Mouse (Mus musculus) heart, embryonic 16.5 days (tissue): ENCODE measurements at regions not wholly inside any gene's neighbourhood (a gene's known extent, or its start where the extent isn't known, plus 50 kb on each side); places are given as distances from the start of the nearest gene placed in this dataset.
"Not testable (repeated sequence)": the region's sequence is repeated elsewhere in the genome, so short reads cannot be mapped to it uniquely, and the experiment has no call there.

Experiments
- ATAC-seq: fragments of 200-750 bp; cut with Nextera tagmentation; replicated peaks from 2 replicates; pipeline ENCODE4 v1.8.0; 2017; ENCODE audit warnings: moderate number of reproducible peaks; ENCODE audit not compliant: insufficient read depth, low FRiP score; ENCODE audit errors: extremely low read depth
- H3K27ac ChIP-seq: fragments of 300-500 bp; sonication (generic); 2 replicates; pipeline ENCODE4 v1.5.1; 2014; ENCODE audit warnings: mild to moderate bottlenecking, low read length, control low read depth, moderate library complexity
- H3K27me3 ChIP-seq: fragments of 300-500 bp; sonication (generic); 2 replicates; pipeline ENCODE4 v1.6.1; 2014; ENCODE audit warnings: low read length, mixed read lengths; ENCODE audit not compliant: control insufficient read depth, insufficient read depth
- H3K36me3 ChIP-seq: fragments of 300-500 bp; sonication (generic); 2 replicates; pipeline ENCODE4 v1.6.1; 2014; ENCODE audit not compliant: control insufficient read depth, insufficient read depth
- H3K4me1 ChIP-seq: fragments of 300-500 bp; sonication (generic); 2 replicates; pipeline ENCODE4 v1.6.1; 2014; ENCODE audit warnings: low read length, mixed read lengths; ENCODE audit not compliant: control insufficient read depth, insufficient read depth
- H3K4me2 ChIP-seq: fragments of 300-500 bp; sonication (generic); 2 replicates; pipeline ENCODE4 v1.6.1; 2014; ENCODE audit warnings: low read depth, mild to moderate bottlenecking, control low read depth, low read length
- H3K4me3 ChIP-seq: fragments of 300-500 bp; sonication (generic); 2 replicates; pipeline ENCODE4 v1.5.1; 2014; ENCODE audit warnings: mild to moderate bottlenecking, control low read depth, low read length
- H3K9ac ChIP-seq: fragments of 300-500 bp; sonication (generic); 2 replicates; pipeline ENCODE4 v1.6.1; 2014; ENCODE audit warnings: low read length, control low read depth
- H3K9me3 ChIP-seq: fragments of 300-500 bp; sonication (generic); replicated peaks from 2 replicates; pipeline ENCODE4 v1.6.1; 2016; ENCODE audit warnings: low read length; ENCODE audit not compliant: control insufficient read depth
- WGBS: fragments of 180-500 bp; shearing (Covaris S2); extraction: QIAGEN DNeasy Blood & Tissue Kit; methylation state at CpG from one replicate; pipeline ENCODE4 v1.1.7; 2014; 5-methylcytosine and 5-hydroxymethylcytosine counted together

GRCm38 (mm10) chr10:7309927-7310326 lies 97.9 kb upstream of the Cnksr3 start:
- H3K4me2 ChIP-seq, result no peak overlapping the region
- no peak overlapping the region for H3K4me3 ChIP-seq
- no peak for ATAC-seq
- H3K27ac ChIP-seq, result no peak overlapping the region
- no peak overlapping the region for H3K9ac ChIP-seq
- 90% methylated on average over 3 of the region's 3 CpGs for WGBS
- H3K4me1 ChIP-seq, result no peaks in the 10 kb centered on the region
- H3K27me3 ChIP-seq, result no peaks in the 10 kb centered on the region
- no peaks in the 10 kb centered on the region for H3K36me3 ChIP-seq
- H3K9me3 ChIP-seq, result no peaks in the 10 kb centered on the region

GRCm38 (mm10) chr10:7305881-7306280 lies 93.8 kb upstream of the Cnksr3 start:
- not testable (repeated sequence) for H3K4me1 ChIP-seq, H3K36me3 ChIP-seq, H3K4me2 ChIP-seq, H3K27ac ChIP-seq, H3K9me3 ChIP-seq, H3K4me3 ChIP-seq, H3K27me3 ChIP-seq, H3K9ac ChIP-seq, ATAC-seq
- 43% methylated on average over 3 of the region's 3 CpGs for WGBS

GRCm38 (mm10) chr10:7298377-7298776 lies 86.3 kb upstream of the Cnksr3 start:
- Histone ChIP-seq H3K4me3 (no peak overlapping the region), H3K9me3 (no peaks in the 10 kb centered on the region), H3K9ac (no peak overlapping the region), H3K27me3 (no peaks in the 10 kb centered on the region), H3K4me1 (no peaks in the 10 kb centered on the region), H3K36me3 (no peaks in the 10 kb centered on the region), H3K4me2 (no peak overlapping the region), H3K27ac (no peak overlapping the region)
- no peak for ATAC-seq
- 80% methylated on average over 7 of the region's 7 CpGs for WGBS

- Histone ChIP-seq H3K27me3 (no peaks in the 10 kb centered on the region), H3K4me3 (no peak overlapping the region), H3K4me1 (no peaks in the 10 kb centered on the region), H3K9ac (no peak overlapping the region), H3K36me3 (no peaks in the 10 kb centered on the region), H3K27ac (no peak overlapping the region), H3K9me3 (no peaks in the 10 kb centered on the region), H3K4me2 (no peak overlapping the region)
- 81% methylated on average over 5 of the region's 5 CpGs for WGBS
- no peak for ATAC-seq
Observed at GRCm38 (mm10) chr10:7295921-7296320, 83.9 kb upstream of the Cnksr3 start.

GRCm38 (mm10) chr10:7293203-7293602 lies 81.2 kb upstream of the Cnksr3 start:
- peaks cover 5% of the 10 kb centered on the region; the same call in 1 of the 2 replicates for H3K4me1 ChIP-seq
- no peak overlapping the region for H3K4me2 ChIP-seq
- no peak overlapping the region for H3K9ac ChIP-seq
- no peaks in the 10 kb centered on the region for H3K9me3 ChIP-seq
- H3K27ac ChIP-seq, result no peak overlapping the region
- no peak for ATAC-seq
- WGBS, result 70% methylated on average over 5 of the region's 5 CpGs
- no peak overlapping the region for H3K4me3 ChIP-seq
- no peaks in the 10 kb centered on the region for H3K27me3 ChIP-seq
- no peaks in the 10 kb centered on the region for H3K36me3 ChIP-seq

GRCm38 (mm10) chr10:7289773-7290411 lies 77.9 kb upstream of the Cnksr3 start:
- no peaks in the 10 kb centered on the region for H3K27me3 ChIP-seq
- no peak overlapping the region for H3K4me3 ChIP-seq
- peaks cover 5% of the 10 kb centered on the region; the same call in 1 of the 2 replicates for H3K4me1 ChIP-seq
- H3K9ac ChIP-seq, result no peak overlapping the region
- H3K4me2 ChIP-seq, result no peak overlapping the region
- H3K9me3 ChIP-seq, result no peaks in the 10 kb centered on the region
- peak; percentile 32 for ATAC-seq
- 55% methylated on average over 10 of the region's 10 CpGs for WGBS
- peak overlapping the region; percentile 30 for H3K27ac ChIP-seq
- H3K36me3 ChIP-seq, result no peaks in the 10 kb centered on the region

- Histone ChIP-seq H3K27me3 (no peaks in the 10 kb centered on the region), H3K4me1 (peaks cover 5% of the 10 kb centered on the region; the same call in 1 of the 2 replicates), H3K36me3 (no peaks in the 10 kb centered on the region), H3K27ac (no peak overlapping the region), H3K4me3 (no peak overlapping the region), H3K9ac (no peak overlapping the region), H3K4me2 (no peak overlapping the region), H3K9me3 (no peaks in the 10 kb centered on the region)
- WGBS, result 74% methylated on average over 7 of the region's 7 CpGs
- ATAC-seq, result no peak
Observed at GRCm38 (mm10) chr10:7285112-7285905, 73.3 kb upstream of the Cnksr3 start.

GRCm38 (mm10) chr10:7280429-7280828 lies 68.4 kb upstream of the Cnksr3 start:
- Histone ChIP-seq H3K4me2 (no peak overlapping the region), H3K36me3 (no peaks in the 10 kb centered on the region), H3K27ac (no peak overlapping the region), H3K9me3 (no peaks in the 10 kb centered on the region), H3K27me3 (no peaks in the 10 kb centered on the region), H3K4me3 (no peak overlapping the region), H3K4me1 (peaks cover under 1% of the 10 kb centered on the region; the same call in 1 of the 2 replicates), H3K9ac (no peak overlapping the region)
- ATAC-seq, result peak; percentile 55; the same call in 1 of the 2 replicates
- WGBS, result 70% methylated on average over 2 of the region's 2 CpGs

GRCm38 (mm10) chr10:7278820-7279219 lies 66.8 kb upstream of the Cnksr3 start:
- no peak for ATAC-seq
- no peak overlapping the region for H3K4me3 ChIP-seq
- 41% methylated on average over 5 of the region's 5 CpGs for WGBS
- H3K9ac ChIP-seq, result no peak overlapping the region
- no peak overlapping the region for H3K4me2 ChIP-seq
- no peaks in the 10 kb centered on the region for H3K27me3 ChIP-seq
- H3K4me1 ChIP-seq, result peaks cover 2% of the 10 kb centered on the region; the same call in 1 of the 2 replicates
- peak overlapping the region; percentile 64 for H3K27ac ChIP-seq
- H3K36me3 ChIP-seq, result no peaks in the 10 kb centered on the region
- H3K9me3 ChIP-seq, result no peaks in the 10 kb centered on the region
